Mouse (Mus musculus): ENCODE results near the gene Slc39a7. TPM values are rescaled to one million over a fixed set of nuclear protein-coding genes. Genes with fewer than 3 reads are reported as not detected.

Gene Slc39a7
- polyA plus RNA-seq, 2 experiments, result 132 to 197 TPM

DNA sequence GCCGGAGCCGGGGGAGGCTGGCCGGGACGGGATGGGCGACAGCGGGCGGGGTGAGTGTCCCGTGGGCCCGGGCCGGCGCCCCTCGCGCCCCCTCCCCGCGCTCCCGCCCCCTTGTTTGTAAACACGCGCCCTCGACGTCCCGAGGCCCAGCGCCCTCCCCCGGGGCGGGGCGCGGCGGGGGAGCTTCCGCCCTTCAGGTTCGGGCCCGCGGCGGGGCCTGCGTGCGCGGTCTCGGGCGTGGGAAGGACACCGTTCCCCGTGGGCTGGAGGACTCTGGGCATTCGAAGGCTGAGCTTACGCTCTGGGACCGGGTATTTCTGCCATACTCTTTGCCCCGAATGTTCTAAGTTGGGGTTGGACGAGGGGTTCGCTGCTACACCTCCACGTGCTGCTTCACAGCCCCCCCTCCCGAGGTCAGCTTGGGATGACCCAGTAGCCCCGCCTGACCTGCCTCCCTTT, 721 bp upstream of the Slc39a7 start:
- Histone ChIP-seq H3K27me3 (ENCODE audit: control insufficient read depth, insufficient read depth, low read length) (no peaks in the 10 kb centered on the region), H3K4me1 (ENCODE audit: control insufficient read depth, insufficient read depth, low read length) (peaks cover 23% of the 10 kb centered on the region), H3K9ac (ENCODE audit: low read depth, low read length, severe bottlenecking) (peak overlapping the region; percentile 96), H3K9me3 (ENCODE audit: control insufficient read depth, low read length) (no peaks in the 10 kb centered on the region), H3K36me3 (ENCODE audit: control insufficient read depth, insufficient read depth, low read length) (peaks cover 65% of the 10 kb centered on the region), H3K4me2 (replicated peaks; ENCODE audit: low read depth, low read length, severe bottlenecking) (peak overlapping the region; percentile 89), H3K4me3 (replicated peaks; ENCODE audit: low read length) (peak overlapping the region; percentile 89), H3K27ac (replicated peaks; ENCODE audit: low read depth, low read length) (peak overlapping the region; percentile 93)
- 3% methylated on average over 17 of the region's 48 CpGs for WGBS
- peak; percentile 49 for DNase-seq (ENCODE audit: low spot score)
- TF ChIP-seq POLR2A (IDR thresholded peaks at IDR 0.05; ENCODE audit: borderline replicate concordance, extremely low read depth, insufficient read depth, insufficient read length), result no peak
- ATAC-seq (ENCODE audit: low FRiP score, low read depth), result no peak

DNA sequence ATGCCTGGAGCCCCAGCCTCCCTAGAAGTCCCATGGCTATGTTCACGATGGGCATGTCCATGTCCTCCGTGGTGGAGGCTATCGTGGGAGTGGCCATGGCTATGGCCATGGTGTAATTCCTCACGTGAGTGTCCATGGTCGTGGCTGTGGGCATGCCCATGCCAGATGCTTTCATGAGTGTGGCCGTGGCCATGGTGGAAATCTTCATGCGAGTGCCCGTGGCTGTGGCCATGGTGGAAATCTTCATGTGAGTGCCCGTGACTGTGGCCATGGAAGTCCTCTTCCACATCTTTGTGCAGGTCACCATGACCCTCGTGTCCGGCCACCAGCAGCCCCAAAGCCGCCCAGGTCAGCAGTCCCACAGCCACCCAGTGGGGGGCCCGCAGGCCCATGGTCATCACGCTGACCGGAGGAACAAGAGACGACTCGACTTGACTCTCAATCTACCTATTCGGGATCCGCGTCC, 588 bp downstream of the Slc39a7 start:
- Histone ChIP-seq H3K9me3 (ENCODE audit: control insufficient read depth, low read length) (no peaks in the 10 kb centered on the region), H3K27me3 (ENCODE audit: control insufficient read depth, insufficient read depth, low read length) (no peaks in the 10 kb centered on the region), H3K4me3 (replicated peaks; ENCODE audit: low read length) (peak overlapping the region; percentile 89), H3K36me3 (ENCODE audit: control insufficient read depth, insufficient read depth, low read length) (peaks cover 52% of the 10 kb centered on the region), H3K9ac (ENCODE audit: low read depth, low read length, severe bottlenecking) (peak overlapping the region; percentile 96), H3K4me1 (ENCODE audit: control insufficient read depth, insufficient read depth, low read length) (peaks cover 35% of the 10 kb centered on the region), H3K27ac (replicated peaks; ENCODE audit: low read depth, low read length) (peak overlapping the region; percentile 93), H3K4me2 (replicated peaks; ENCODE audit: low read depth, low read length, severe bottlenecking) (peak overlapping the region; percentile 96)
- DNase-seq (ENCODE audit: low spot score) (no peak), ATAC-seq (ENCODE audit: low FRiP score, low read depth) (no peak)
- TF ChIP-seq POLR2A (IDR thresholded peaks at IDR 0.05; ENCODE audit: borderline replicate concordance, extremely low read depth, insufficient read depth, insufficient read length), result no peak
- 6% methylated on average over 20 of the region's 20 CpGs for WGBS

DNA sequence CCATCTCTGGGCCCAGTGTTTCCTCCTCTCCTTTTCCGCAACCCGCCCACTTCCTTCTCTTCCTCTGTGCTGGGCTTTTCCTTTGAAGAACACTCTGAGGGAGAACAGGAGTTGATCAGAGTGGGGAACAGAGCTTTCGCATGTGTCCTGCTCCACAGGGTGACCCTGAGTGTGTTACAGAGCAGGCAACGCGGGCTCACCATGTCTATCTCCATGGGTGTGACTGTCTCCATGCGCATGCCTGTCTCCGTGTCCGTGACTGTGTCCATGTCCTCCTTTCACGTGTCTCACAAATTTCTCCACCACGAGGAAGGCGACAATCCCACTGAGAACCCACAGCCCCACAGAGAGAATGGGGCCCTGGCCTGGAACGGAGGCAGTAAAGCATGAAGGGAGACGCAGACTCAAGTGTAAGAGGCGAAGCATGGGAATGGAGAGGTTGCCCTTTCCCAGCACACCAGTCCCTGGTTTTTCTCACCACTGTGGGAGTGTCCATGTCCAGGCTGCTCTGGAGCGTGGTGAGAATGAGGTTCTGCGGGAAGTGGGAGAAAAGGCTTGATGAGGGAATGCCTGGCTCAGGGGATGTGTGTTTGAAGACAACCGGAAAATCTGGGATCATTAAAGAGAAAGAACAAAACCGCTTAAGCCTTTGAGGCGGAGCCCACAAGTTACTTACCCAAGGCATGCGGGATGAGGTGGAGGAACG, 1.4 kb downstream of the Slc39a7 start:
- no peak for ATAC-seq (ENCODE audit: low FRiP score, low read depth)
- H3K4me1 ChIP-seq (ENCODE audit: control insufficient read depth, insufficient read depth, low read length), result peaks cover 43% of the 10 kb centered on the region
- DNase-seq (ENCODE audit: low spot score), result no peak
- no peaks in the 10 kb centered on the region for H3K27me3 ChIP-seq (ENCODE audit: control insufficient read depth, insufficient read depth, low read length)
- 84% methylated on average over 21 of the region's 21 CpGs for WGBS
- no peaks in the 10 kb centered on the region for H3K9me3 ChIP-seq (ENCODE audit: control insufficient read depth, low read length)
- peak overlapping the region; percentile 96 for H3K4me2 ChIP-seq (replicated peaks; ENCODE audit: low read depth, low read length, severe bottlenecking)
- H3K27ac ChIP-seq (replicated peaks; ENCODE audit: low read depth, low read length), result no peak overlapping the region
- no peak for TF ChIP-seq POLR2A (IDR thresholded peaks at IDR 0.05; ENCODE audit: borderline replicate concordance, extremely low read depth, insufficient read depth, insufficient read length)
- peaks cover 43% of the 10 kb centered on the region for H3K36me3 ChIP-seq (ENCODE audit: control insufficient read depth, insufficient read depth, low read length)
- peak overlapping the region; percentile 96 for H3K9ac ChIP-seq (ENCODE audit: low read depth, low read length, severe bottlenecking)
- H3K4me3 ChIP-seq (replicated peaks; ENCODE audit: low read length), result peak overlapping the region; percentile 89

DNA sequence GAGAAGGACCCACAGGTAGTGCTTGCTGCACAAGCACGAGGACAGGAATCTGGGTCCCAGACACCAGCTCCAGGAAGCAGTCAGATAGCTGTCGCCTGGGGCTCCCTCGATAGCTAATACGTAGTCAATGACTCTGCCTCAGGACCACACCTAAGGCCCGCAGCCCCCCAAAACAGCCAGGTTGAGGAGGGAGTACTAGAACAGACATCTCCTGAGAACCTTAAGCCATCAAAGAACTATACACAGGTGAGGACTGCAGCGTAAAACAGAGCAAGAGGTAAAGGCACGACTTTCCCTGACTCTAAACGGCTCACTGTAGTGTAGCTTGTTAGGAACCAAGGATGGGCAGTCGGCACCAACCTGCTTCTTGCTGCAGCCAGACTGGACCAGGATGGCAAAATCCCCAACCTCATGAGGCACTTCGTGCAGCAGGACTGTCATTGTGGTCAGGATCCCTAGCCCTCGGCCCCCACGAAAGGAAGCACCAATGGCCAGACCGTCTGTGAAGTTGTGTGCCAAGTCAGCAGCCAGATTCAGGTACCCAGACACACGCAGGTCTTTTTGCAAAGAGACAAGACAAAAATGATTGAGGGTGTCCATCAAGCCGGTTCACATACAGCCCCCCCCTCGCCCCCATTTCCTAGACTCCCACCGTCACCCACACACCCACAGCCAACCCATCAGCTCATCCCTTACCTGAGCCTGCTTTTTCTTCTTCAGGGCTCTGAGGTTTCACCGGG, 2.2 kb downstream of the Slc39a7 start:
- H3K9ac ChIP-seq (ENCODE audit: low read depth, low read length, severe bottlenecking), result no peak overlapping the region; the same call in 1 of the 2 replicates
- peaks cover 38% of the 10 kb centered on the region for H3K36me3 ChIP-seq (ENCODE audit: control insufficient read depth, insufficient read depth, low read length)
- peak overlapping the region; percentile 96 for H3K4me2 ChIP-seq (replicated peaks; ENCODE audit: low read depth, low read length, severe bottlenecking)
- no peak for TF ChIP-seq POLR2A (IDR thresholded peaks at IDR 0.05; ENCODE audit: borderline replicate concordance, extremely low read depth, insufficient read depth, insufficient read length)
- ATAC-seq (ENCODE audit: low FRiP score, low read depth) (no peak), DNase-seq (ENCODE audit: low spot score) (no peak)
- peak overlapping the region; percentile 89 for H3K4me3 ChIP-seq (replicated peaks; ENCODE audit: low read length)
- WGBS, result 87% methylated on average over 18 of the region's 18 CpGs
- H3K27ac ChIP-seq (replicated peaks; ENCODE audit: low read depth, low read length), result no peak overlapping the region
- no peaks in the 10 kb centered on the region for H3K27me3 ChIP-seq (ENCODE audit: control insufficient read depth, insufficient read depth, low read length)
- no peaks in the 10 kb centered on the region for H3K9me3 ChIP-seq (ENCODE audit: control insufficient read depth, low read length)
- H3K4me1 ChIP-seq (ENCODE audit: control insufficient read depth, insufficient read depth, low read length), result peaks cover 43% of the 10 kb centered on the region

- DNase-seq (ENCODE audit: low spot score) (no peak), ATAC-seq (ENCODE audit: low FRiP score, low read depth) (no peak)
- no peak for TF ChIP-seq POLR2A (IDR thresholded peaks at IDR 0.05; ENCODE audit: borderline replicate concordance, extremely low read depth, insufficient read depth, insufficient read length)
- Histone ChIP-seq H3K9me3 (ENCODE audit: control insufficient read depth, low read length) (no peaks in the 10 kb centered on the region), H3K36me3 (ENCODE audit: control insufficient read depth, insufficient read depth, low read length) (peaks cover 31% of the 10 kb centered on the region), H3K4me2 (replicated peaks; ENCODE audit: low read depth, low read length, severe bottlenecking) (peak overlapping the region; percentile 93; the same call in 1 of the 2 replicates), H3K4me3 (replicated peaks; ENCODE audit: low read length) (peak overlapping the region; percentile 1; the same call in 1 of the 2 replicates), H3K4me1 (ENCODE audit: control insufficient read depth, insufficient read depth, low read length) (peaks cover 47% of the 10 kb centered on the region), H3K27me3 (ENCODE audit: control insufficient read depth, insufficient read depth, low read length) (no peaks in the 10 kb centered on the region), H3K9ac (ENCODE audit: low read depth, low read length, severe bottlenecking) (no peak overlapping the region), H3K27ac (replicated peaks; ENCODE audit: low read depth, low read length) (peak overlapping the region; percentile 28)
- 76% methylated on average over 17 of the region's 17 CpGs for WGBS
Measured at GRCm38 (mm10) chr17:34028501-34029149, 2.9 kb downstream of the Slc39a7 start.

All from limb, embryonic 14.5 days (tissue).